8 mouse cellular contexts compared by ENCODE assay signal in the genomic region with DNA sequence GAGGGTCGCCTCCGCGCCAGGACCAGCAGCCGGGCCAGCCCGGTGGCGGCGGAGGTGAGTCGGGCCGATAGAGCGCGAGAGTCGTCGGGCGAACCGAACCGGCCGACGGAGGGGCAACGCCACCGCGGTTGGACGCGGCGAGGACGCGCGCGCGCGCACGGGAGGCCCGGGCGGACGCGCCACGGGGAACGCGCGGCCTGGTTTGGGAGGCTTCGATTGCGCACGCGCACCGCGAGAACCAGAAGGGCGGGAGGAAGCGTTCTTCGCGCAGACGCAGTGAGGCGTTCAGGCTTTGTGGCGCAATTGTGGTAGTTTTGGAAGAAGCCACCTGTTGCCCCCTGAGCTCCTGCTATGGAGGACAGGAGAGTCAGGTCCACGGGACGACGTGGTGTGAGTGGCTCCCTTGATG. TPM values are rescaled to one million over a fixed set of nuclear protein-coding genes. Genes with fewer than 3 reads are reported as not detected.
DNase-seq lines count a peak whose midpoint lies in the region; ATAC-seq lines count a peak whose summit lies in the region.

No protein-coding gene starts in this region.

- H3K4me2 ChIP-seq in intestine, embryonic 14.5 days (ENCODE audit: low read length), result peak overlapping the region; percentile 60

- H3K4me1 ChIP-seq in intestine, embryonic 14.5 days (replicated peaks; ENCODE audit: control insufficient read depth, insufficient read depth, low read length), result peaks cover 14% of the 10 kb centered on the region

- intact Hi-C loops in left cerebral cortex, postnatal 10 days (cut with DNase I), result no loop called here

- H3K27ac ChIP-seq in intestine, embryonic 14.5 days (ENCODE audit: low read depth), result peak overlapping the region; percentile 98

- H3K9ac ChIP-seq in intestine, embryonic 14.5 days (ENCODE audit: low read length), result peak overlapping the region; percentile 99

- peak; percentile 95 for DNase-seq in adipocyte (ENCODE audit: low spot score)
- DNase-seq in embryo, embryonic 10 days (ENCODE audit: low spot score), result peak; percentile 93
- peak; percentile 96 for DNase-seq in gastrocnemius, postnatal 10 days
- peak; percentile 89 for DNase-seq in intestine, embryonic 14.5 days (ENCODE audit: low spot score)
- DNase-seq in left cerebral cortex, postnatal 10 days (ENCODE audit: extremely low spot score in 1 of 2, low spot score in 2 of 2), result peak; percentile 89 to 96
- DNase-seq in right cerebral cortex, postnatal 10 days (ENCODE audit: low spot score in 2 of 2), result peak; percentile 94 to 95
- DNase-seq in urinary bladder, postnatal 14 days (ENCODE audit: low spot score), result peak; percentile 93

- no peak; the same call in 1 of the 2 replicates for ATAC-seq in intestine, embryonic 14.5 days (replicated peaks; ENCODE audit: low FRiP score, low TSS enrichment, low read depth)
- peak; percentile 35 for ATAC-seq in megakaryocyte progenitor cell, adult 5-6 weeks (replicated peaks; ENCODE audit: poor library complexity)

- 0% methylated on average over 55 of the region's 55 CpGs for WGBS in intestine, embryonic 14.5 days

- peak overlapping the region; percentile 93 for H3K4me3 ChIP-seq in intestine, embryonic 14.5 days (ENCODE audit: low read depth, low read length)

- H3K9me3 ChIP-seq in intestine, embryonic 14.5 days (ENCODE audit: control insufficient read depth, low read length), result no peaks in the 10 kb centered on the region

- peaks cover 53% of the 10 kb centered on the region for H3K36me3 ChIP-seq in intestine, embryonic 14.5 days (ENCODE audit: control insufficient read depth, insufficient read depth, low read length)

- H3K27me3 ChIP-seq in intestine, embryonic 14.5 days (replicated peaks; ENCODE audit: control insufficient read depth, insufficient read depth, low read length), result no peaks in the 10 kb centered on the region

RNA-seq across cellular contexts. Expression of a gene that starts 0.8 kb away (rescaled TPM):
- 100 to 1,000 TPM in 1 of 2 experiments, 10 to 100 TPM in 1; 88.6 to 123 TPM for total RNA-seq in gastrocnemius, postnatal 10 days (2021)
- polyA plus RNA-seq in intestine, embryonic 14.5 days (2014; fragmentation: Nextera tagmentation; extraction: Ambion mirVana), result 135 and 143 TPM in 2 replicates
- 100 to 1,000 TPM; 178 to 194 TPM for total RNA-seq in left cerebral cortex, postnatal 10 days (2021)
- 268 and 287 TPM in 2 replicates for total RNA-seq in megakaryocyte progenitor cell, adult 5-6 weeks (2015)
- 156 and 192 TPM in 2 replicates for total RNA-seq in megakaryocyte progenitor cell, adult 5-6 weeks (2017)

RNA-seq across cellular contexts. Expression of a gene that starts 19.9 kb away (rescaled TPM):
- 1,000 to 10,000 TPM; 3,066 to 3,425 TPM for total RNA-seq in gastrocnemius, postnatal 10 days (2021)
- 5.9 and 6.2 TPM in 2 replicates for polyA plus RNA-seq in intestine, embryonic 14.5 days (2014; fragmentation: Nextera tagmentation; extraction: Ambion mirVana)
- total RNA-seq in left cerebral cortex, postnatal 10 days (2021), result 10 to 100 TPM; 17.0 to 17.1 TPM
- 0.30 and 1.5 TPM in 2 replicates for total RNA-seq in megakaryocyte progenitor cell, adult 5-6 weeks (2015)
- 0.47 TPM in 1 of 2 replicates, not detected in the other for total RNA-seq in megakaryocyte progenitor cell, adult 5-6 weeks (2017)

RNA-seq across cellular contexts. Expression of a gene that starts 23.4 kb away (rescaled TPM):
- 10 to 100 TPM; 11.9 to 19.3 TPM for total RNA-seq in gastrocnemius, postnatal 10 days (2021)
- polyA plus RNA-seq in intestine, embryonic 14.5 days (2014; fragmentation: Nextera tagmentation; extraction: Ambion mirVana), result 7.6 and 9.2 TPM in 2 replicates
- 10 to 100 TPM; 72.1 to 80.9 TPM for total RNA-seq in left cerebral cortex, postnatal 10 days (2021)
- total RNA-seq in megakaryocyte progenitor cell, adult 5-6 weeks (2015), result 15.8 and 16.3 TPM in 2 replicates
- total RNA-seq in megakaryocyte progenitor cell, adult 5-6 weeks (2017), result 30.5 and 45.4 TPM in 2 replicates

RNA-seq across cellular contexts. Expression of a gene that starts 29.5 kb away (rescaled TPM):
- 10 to 100 TPM; 11.3 to 12.9 TPM for total RNA-seq in gastrocnemius, postnatal 10 days (2021)
- 55.2 and 56.2 TPM in 2 replicates for polyA plus RNA-seq in intestine, embryonic 14.5 days (2014; fragmentation: Nextera tagmentation; extraction: Ambion mirVana)
- 10 to 100 TPM; 65.8 to 66.4 TPM for total RNA-seq in left cerebral cortex, postnatal 10 days (2021)
- total RNA-seq in megakaryocyte progenitor cell, adult 5-6 weeks (2015), result 22.9 and 23.6 TPM in 2 replicates
- total RNA-seq in megakaryocyte progenitor cell, adult 5-6 weeks (2017), result 27.2 and 27.9 TPM in 2 replicates

RNA-seq across cellular contexts. Expression of a gene that starts 34.8 kb away (rescaled TPM):
- 10 to 100 TPM; 30.5 to 31.4 TPM for total RNA-seq in gastrocnemius, postnatal 10 days (2021)
- 30.0 and 31.8 TPM in 2 replicates for polyA plus RNA-seq in intestine, embryonic 14.5 days (2014; fragmentation: Nextera tagmentation; extraction: Ambion mirVana)
- 100 to 1,000 TPM; 179 to 190 TPM for total RNA-seq in left cerebral cortex, postnatal 10 days (2021)
- total RNA-seq in megakaryocyte progenitor cell, adult 5-6 weeks (2015), result 223 and 244 TPM in 2 replicates
- total RNA-seq in megakaryocyte progenitor cell, adult 5-6 weeks (2017), result 283 and 290 TPM in 2 replicates

Comparison
In these comparisons a context has a peak if more than half of its experiments do, and no peak if none do; other contexts are left out.
1. RNA of a gene that starts 19.9 kb away (total RNA-seq): 3,066 to 3,425 TPM in gastrocnemius, postnatal 10 days; 17.0 to 17.1 TPM in left cerebral cortex, postnatal 10 days and 0.30 to 1.5 TPM in megakaryocyte progenitor cell, adult 5-6 weeks; every median in the first group is over 100 times any median in the second.
2. Peak in every context shown above with its lines, with median percentiles within 50 percentile points of each other: DNase-seq.